In genomic region chr8:92355701-92356612, GRCm38 (mm10) we compare ENCODE assay signal across 8 mouse cellular contexts. TPM values are rescaled to one million over a fixed set of nuclear protein-coding genes. Genes with fewer than 3 reads are reported as not detected.
DNase-seq lines count a peak whose midpoint lies in the region; ATAC-seq and TF ChIP-seq lines count a peak whose summit lies in the region.

No protein-coding gene starts in this region.

- peak overlapping the region; percentile 79 for H3K27ac ChIP-seq in MEL (ENCODE audit: control insufficient read depth, low read depth, low read length)
- peak overlapping the region; percentile 77 for H3K27ac ChIP-seq in forebrain, embryonic 15.5 days (replicated peaks)
- H3K27ac ChIP-seq in liver, postnatal 0 days (ENCODE audit: low read depth) = peak overlapping the region; percentile 70
- peak overlapping the region; percentile 92 for H3K27ac ChIP-seq in neural tube, embryonic 13.5 days (replicated peaks)

- peak overlapping the region; percentile 90 for H3K4me2 ChIP-seq in forebrain, embryonic 15.5 days (replicated peaks)
- H3K4me2 ChIP-seq in liver, postnatal 0 days (ENCODE audit: low read depth, low read length) = peak overlapping the region; percentile 89
- peak overlapping the region; percentile 78 for H3K4me2 ChIP-seq in neural tube, embryonic 13.5 days

- no peaks in the 10 kb centered on the region for H3K9me3 ChIP-seq in MEL (replicated peaks; ENCODE audit: insufficient read depth, low read length)
- no peaks in the 10 kb centered on the region for H3K9me3 ChIP-seq in forebrain, embryonic 15.5 days
- H3K9me3 ChIP-seq in liver, postnatal 0 days (ENCODE audit: low read length) = no peaks in the 10 kb centered on the region
- H3K9me3 ChIP-seq in neural tube, embryonic 13.5 days = no peaks in the 10 kb centered on the region

- no peak; the same call in none of the 2 replicates for TF ChIP-seq RAD21 in MEL (IDR thresholded peaks at IDR 0.05; ENCODE audit: low read depth, low read length)

- TF ChIP-seq EP300 in MEL (IDR thresholded peaks at IDR 0.05; ENCODE audit: low read depth in 1 of 2, low read length in 2 of 2) = no peak
- TF ChIP-seq EP300 in liver, postnatal 0 days (IDR thresholded peaks at IDR 0.05; ENCODE audit: low read depth) = no peak

- H3K27me3 ChIP-seq in MEL (ENCODE audit: control insufficient read depth in 1 of 2, insufficient read depth in 2 of 2, low read length in 2 of 2) = no peaks in the 10 kb centered on the region
- peaks cover 68% of the 10 kb centered on the region for H3K27me3 ChIP-seq in forebrain, embryonic 15.5 days
- H3K27me3 ChIP-seq in liver, postnatal 0 days (ENCODE audit: insufficient read depth, low read length) = peaks cover 61% of the 10 kb centered on the region
- H3K27me3 ChIP-seq in neural tube, embryonic 13.5 days = peaks cover 56% of the 10 kb centered on the region

- WGBS in forebrain, embryonic 15.5 days = under 1% methylated on average over 93 of the region's 93 CpGs
- 1% methylated on average over 80 of the region's 93 CpGs for WGBS in liver, postnatal 0 days (ENCODE audit: insufficient replicate concordance)
- WGBS in neural tube, embryonic 13.5 days = under 1% methylated on average over 87 of the region's 93 CpGs

- peaks cover 0 to 16% of the 10 kb centered on the region in 2 experiments; a peak in 2 of 4 replicates for H3K36me3 ChIP-seq in MEL (ENCODE audit: control insufficient read depth in 1 of 2, insufficient read depth in 2 of 2, low read length in 2 of 2)
- no peaks in the 10 kb centered on the region for H3K36me3 ChIP-seq in forebrain, embryonic 15.5 days
- H3K36me3 ChIP-seq in liver, postnatal 0 days (replicated peaks; ENCODE audit: insufficient read depth, low read length) = no peaks in the 10 kb centered on the region
- no peaks in the 10 kb centered on the region for H3K36me3 ChIP-seq in neural tube, embryonic 13.5 days

- peaks cover 33% of the 10 kb centered on the region for H3K79me2 ChIP-seq in MEL (ENCODE audit: control insufficient read depth, insufficient read depth, low read length, poor library complexity)

- H3K4me1 ChIP-seq in MEL (ENCODE audit: control insufficient read depth in 1 of 2, insufficient read depth in 2 of 2, low read length in 2 of 2) = peaks cover 2 to 12% of the 10 kb centered on the region in 2 experiments; a peak in 2 of 4 replicates
- peaks cover 52% of the 10 kb centered on the region for H3K4me1 ChIP-seq in forebrain, embryonic 15.5 days
- H3K4me1 ChIP-seq in liver, postnatal 0 days (ENCODE audit: insufficient read depth) = peaks cover 27% of the 10 kb centered on the region
- H3K4me1 ChIP-seq in neural tube, embryonic 13.5 days (replicated peaks) = peaks cover 70% of the 10 kb centered on the region

- peak; percentile 97 for ATAC-seq in forebrain, embryonic 15.5 days (replicated peaks)
- ATAC-seq in liver, postnatal 0 days = peak; percentile 96
- ATAC-seq in neural tube, embryonic 13.5 days (ENCODE audit: low read depth) = peak; percentile 96

- intact Hi-C loops in heart, postnatal 25 days (cut with DNase I) = loop anchor here (2.0 to 10.0 kb wide), 5 partner anchors 369 to 824 kb away; no protein-coding TSS in a partner anchor

- TF ChIP-seq POLR2A in MEL (IDR thresholded peaks at IDR 0.05; ENCODE audit: control insufficient read depth in 1 of 2, insufficient read depth in 1 of 2, low read depth in 1 of 2, low read length in 2 of 2, poor library complexity in 1 of 2) = peak; percentile 66 to 89; a peak in 3 of 4 replicates

- H3K4me3 ChIP-seq in MEL (ENCODE audit: control insufficient read depth in 1 of 2, insufficient read depth in 1 of 2, low read depth in 2 of 2, low read length in 2 of 2) = peak overlapping the region; percentile 86 to 95
- H3K4me3 ChIP-seq in forebrain, embryonic 15.5 days = peak overlapping the region; percentile 62
- peak overlapping the region; percentile 85 for H3K4me3 ChIP-seq in liver, postnatal 0 days (ENCODE audit: low read depth, low read length)
- peak overlapping the region; percentile 65 for H3K4me3 ChIP-seq in neural tube, embryonic 13.5 days

- TF ChIP-seq CTCF in MEL (IDR thresholded peaks at IDR 0.05 in 2 of 3, conservative IDR thresholded peaks at IDR 0.05 in 1 of 3; ENCODE audit: control insufficient read depth in 1 of 3, insufficient read depth in 1 of 3, low read depth in 2 of 3, low read length in 3 of 3, poor library complexity in 1 of 3, severe bottlenecking in 1 of 3) = peak in 2 of 3 experiments; percentile 6 to 31; a peak in 3 of 6 replicates
- peak; percentile 48 for TF ChIP-seq CTCF in liver, postnatal 0 days (IDR thresholded peaks at IDR 0.05; ENCODE audit: low read depth)

- peak; percentile 98 for DNase-seq in MEL (ENCODE audit: low read depth, low spot score)
- DNase-seq in cerebellum, adult 18-20 months = peak; percentile 93 to 95
- peak; percentile 95 for DNase-seq in heart, postnatal 25 days (ENCODE audit: low spot score)
- peak; percentile 96 for DNase-seq in layer of hippocampus, adult 11-12 months (ENCODE audit: low spot score)
- peak; percentile 94 for DNase-seq in liver, postnatal 0 days
- DNase-seq in telencephalon, adult 2 months (ENCODE audit: low read depth, low spot score) = peak; percentile 90

- H3K9ac ChIP-seq in MEL (ENCODE audit: control insufficient read depth, low read depth, low read length, poor library complexity, severe bottlenecking) = peak overlapping the region; percentile 98
- H3K9ac ChIP-seq in forebrain, embryonic 15.5 days (replicated peaks) = peak overlapping the region; percentile 35
- H3K9ac ChIP-seq in liver, postnatal 0 days (replicated peaks) = peak overlapping the region; percentile 62
- peak overlapping the region; percentile 72 for H3K9ac ChIP-seq in neural tube, embryonic 13.5 days

TF ChIP-seq in MEL, 35 proteins besides CTCF, POLR2A, EP300 and RAD21 (continues in another document):
- TF ChIP-seq SIN3A (IDR thresholded peaks at IDR 0.05; ENCODE audit: low read length) (peak; percentile 73), CHD1 (IDR thresholded peaks at IDR 0.05; ENCODE audit: low read depth, low read length) (no peak), ZC3H11A (IDR thresholded peaks at IDR 0.05; ENCODE audit: low read depth, low read length) (no peak), JUND (IDR thresholded peaks at IDR 0.05; ENCODE audit: low read depth, low read length) (no peak), MAZ (IDR thresholded peaks at IDR 0.05; ENCODE audit: low read depth, low read length) (0 out of 2 replicates have a peak, but pooled peaks have one; percentile 52), ZNF384 (IDR thresholded peaks at IDR 0.05; ENCODE audit: low read depth, low read length) (no peak), E2F4 (IDR thresholded peaks at IDR 0.05; ENCODE audit: borderline replicate concordance, low read depth, low read length) (no peak), MEF2A (IDR thresholded peaks at IDR 0.05; ENCODE audit: extremely low read depth, insufficient replicate concordance, low read depth, low read length, poor library complexity, severe bottlenecking) (no peak), GABPA (IDR thresholded peaks at IDR 0.05; ENCODE audit: low read depth, low read length) (no peak), TAL1 (IDR thresholded peaks at IDR 0.05; ENCODE audit: low read length) (no peak), USF1 (IDR thresholded peaks at IDR 0.05; ENCODE audit: low read depth, low read length) (no peak), HCFC1 (IDR thresholded peaks at IDR 0.05; ENCODE audit: low read depth, low read length) (peak; percentile 94), GATA1 (IDR thresholded peaks at IDR 0.05; ENCODE audit: low read depth, low read length) (no peak), UBTF (IDR thresholded peaks at IDR 0.05; ENCODE audit: borderline replicate concordance, insufficient read depth, low read depth, low read length) (no peak), MXI1 (IDR thresholded peaks at IDR 0.05; ENCODE audit: low read depth, low read length) (peak; percentile 89), TCF12 (IDR thresholded peaks at IDR 0.05; ENCODE audit: low read depth, low read length) (peak; percentile 26; the same call in 1 of the 2 replicates), POLR2AphosphoS5 (IDR thresholded peaks at IDR 0.05; ENCODE audit: borderline replicate concordance, low read depth, low read length) (no peak), MYC (IDR thresholded peaks at IDR 0.05; ENCODE audit: low read depth, low read length) (0 out of 2 replicates have a peak, but pooled peaks have one; percentile 45), MAX (IDR thresholded peaks at IDR 0.05; ENCODE audit: low read length) (peak; percentile 78), KAT2A (conservative IDR thresholded peaks at IDR 0.05; ENCODE audit: low read depth, low read length) (peak; percentile 67), BHLHE40 (IDR thresholded peaks at IDR 0.05; ENCODE audit: borderline replicate concordance, low read depth, low read length) (no peak), ETS1 (IDR thresholded peaks at IDR 0.05; ENCODE audit: low read depth, low read length) (no peak), ZKSCAN1 (IDR thresholded peaks at IDR 0.05; ENCODE audit: low read depth, low read length) (no peak), ZMIZ1 (IDR thresholded peaks at IDR 0.05; ENCODE audit: low read depth, low read length) (0 out of 2 replicates have a peak, but pooled peaks have one; percentile 34), MYB (IDR thresholded peaks at IDR 0.05; ENCODE audit: low read depth, low read length) (peak; percentile 63; the same call in 1 of the 2 replicates), TBP (IDR thresholded peaks at IDR 0.05; ENCODE audit: low read depth, low read length) (peak; percentile 51; the same call in 1 of the 2 replicates), ELF1 (IDR thresholded peaks at IDR 0.05; ENCODE audit: low read depth, low read length) (peak; percentile 59), POLR2AphosphoS2 (IDR thresholded peaks at IDR 0.05; ENCODE audit: low read length) (0 out of 2 replicates have a peak, but pooled peaks have one; percentile 34), MAFK (IDR thresholded peaks at IDR 0.05; ENCODE audit: borderline replicate concordance, low read depth, low read length) (no peak), CHD2 (IDR thresholded peaks at IDR 0.05; ENCODE audit: low read length) (peak; percentile 14; the same call in 1 of the 2 replicates), SMC3 (IDR thresholded peaks at IDR 0.05; ENCODE audit: low read depth, low read length) (no peak; the same call in 1 of the 2 replicates)

RNA-seq across cellular contexts. Expression of gene Irx5, which starts 1.5 kb away (rescaled TPM):
- total RNA-seq in MEL (2012; rRNA removed) = 0.07 and 0.15 TPM in 2 replicates
- under 1 TPM in 1 of 2 experiments, not detected in 1; 0.43 TPM for polyA plus RNA-seq in MEL (2012; ENCODE audit: insufficient read depth in 1 of 2, insufficient read length in 2 of 2, low read depth in 1 of 2, low replicate concordance in 2 of 2, missing spikeins in 1 of 2)
- 0.85 and 0.88 TPM in 2 replicates for polyA plus RNA-seq in forebrain, embryonic 15.5 days (2015; fragmentation: Nextera tagmentation; extraction: Ambion mirVana)
- total RNA-seq in heart, postnatal 25 days (2021) = 10 to 100 TPM in 1 of 2 experiments, 1 to 10 TPM in 1; 8.8 to 11.9 TPM
- not detected in 2 replicates for polyA plus RNA-seq in liver, postnatal 0 days (2015; fragmentation: Nextera tagmentation; extraction: Ambion mirVana)
- 8.5 and 9.9 TPM in 2 replicates for polyA plus RNA-seq in neural tube, embryonic 13.5 days (2015; fragmentation: Nextera tagmentation; extraction: Ambion mirVana)

Comparison
In these comparisons a context has a peak if more than half of its experiments do, and no peak if none do; other contexts are left out.
1. Peak in every context shown above with its lines: DNase-seq, ATAC-seq, H3K4me3 ChIP-seq and H3K27ac ChIP-seq.
2. H3K9ac ChIP-seq: peak in every context shown above with its lines; median percentile 98 in MEL; 72 in neural tube, embryonic 13.5 days; 62 in liver, postnatal 0 days; 35 in forebrain, embryonic 15.5 days.